Mouse (Mus musculus) hindbrain, postnatal 0 days (tissue): ENCODE measurements at regions not wholly inside any gene's neighbourhood (a gene's known extent, or its start where the extent isn't known, plus 50 kb on each side); places are given as distances from the start of the nearest gene placed in this dataset.
A peak's percentile ranks its signal among the peaks of the same experiment; 100 is the strongest.

ENCODE experiments used
- ATAC-seq: fragments of 200-750 bp; cut with Nextera tagmentation; 2 replicates; pipeline ENCODE4 v1.8.0; 2017; ENCODE audit warnings: mild to moderate bottlenecking, moderate TSS enrichment, moderate library complexity
- DNase-seq: peaks from one replicate; pipeline ENCODE4 v3.0.0-alpha.2; 2015; ENCODE audit warnings: low spot score
- H3K27ac ChIP-seq: fragments of 300-500 bp; sonication (generic); 2 replicates; pipeline ENCODE4 v1.5.1; 2014; ENCODE audit warnings: mild to moderate bottlenecking
- H3K27me3 ChIP-seq: fragments of 300-500 bp; sonication (generic); 2 replicates; pipeline ENCODE4 v1.6.1; 2014; ENCODE audit warnings: low read length, mixed read lengths; ENCODE audit not compliant: insufficient read depth
- H3K36me3 ChIP-seq: fragments of 300-500 bp; sonication (generic); 2 replicates; pipeline ENCODE4 v1.6.1; 2014; ENCODE audit warnings: low read length, mixed read lengths; ENCODE audit not compliant: insufficient read depth
- H3K4me1 ChIP-seq: fragments of 300-500 bp; sonication (generic); 2 replicates; pipeline ENCODE4 v1.6.1; 2014; ENCODE audit warnings: antibody characterized with exemption, low read length, mixed read lengths; ENCODE audit not compliant: insufficient read depth
- H3K4me2 ChIP-seq: fragments of 300-500 bp; sonication (generic); 2 replicates; pipeline ENCODE4 v1.6.1; 2014; ENCODE audit warnings: low read depth, mild to moderate bottlenecking, low read length, moderate library complexity, mixed read lengths
- H3K4me3 ChIP-seq: fragments of 300-500 bp; sonication (generic); 2 replicates; pipeline ENCODE4 v1.5.1; 2014; ENCODE audit warnings: low read length
- H3K9ac ChIP-seq: fragments of 300-500 bp; sonication (generic); replicated peaks from 2 replicates; pipeline ENCODE4 v1.6.1; 2014; ENCODE audit warnings: mild to moderate bottlenecking, low read length, moderate library complexity, mixed read lengths
- H3K9me3 ChIP-seq: fragments of 300-500 bp; sonication (generic); 2 replicates; pipeline ENCODE4 v1.6.1; 2016; ENCODE audit warnings: low read length, mixed read lengths
- CTCF ChIP-seq: IDR thresholded peaks from 2 replicates; pipeline ENCODE4 v1.5.1; 2016; ENCODE audit warnings: antibody characterized with exemption, control low read depth, low read depth
- WGBS: fragments of 180-500 bp; shearing (Covaris S2); extraction: QIAGEN DNeasy Blood & Tissue Kit; methylation state at CpG from one replicate; pipeline ENCODE4 v1.1.7; 2014; 5-methylcytosine and 5-hydroxymethylcytosine counted together

- ATAC-seq (no peak), DNase-seq (no peak)
- TF ChIP-seq CTCF = no peak
- Histone ChIP-seq H3K4me1 (peaks cover 11% of the 10 kb centered on the region), H3K9me3 (no peaks in the 10 kb centered on the region), H3K4me2 (no peak overlapping the region), H3K27me3 (no peaks in the 10 kb centered on the region), H3K36me3 (no peaks in the 10 kb centered on the region), H3K27ac (no peak overlapping the region), H3K9ac (no peak overlapping the region), H3K4me3 (no peak overlapping the region)
- WGBS = 79% methylated on average over 1 of the region's 1 CpGs
Measured at GRCm38 (mm10) chr6:50979764-50980163, 325.5 kb upstream of the Npvf start.

GRCm38 (mm10) chr6:50980311-50980710 is 326.1 kb upstream of the Npvf start:
- no peak for TF ChIP-seq CTCF
- no peaks in the 10 kb centered on the region for H3K9me3 ChIP-seq
- H3K27me3 ChIP-seq = no peaks in the 10 kb centered on the region
- peaks cover 14% of the 10 kb centered on the region for H3K4me1 ChIP-seq
- no peak for ATAC-seq
- H3K4me3 ChIP-seq = no peak overlapping the region
- no peaks in the 10 kb centered on the region for H3K36me3 ChIP-seq
- H3K4me2 ChIP-seq = no peak overlapping the region
- H3K27ac ChIP-seq = no peak overlapping the region
- no peak overlapping the region for H3K9ac ChIP-seq
- WGBS = 85% methylated on average over 4 of the region's 4 CpGs
- no peak for DNase-seq

GRCm38 (mm10) chr6:50981702-50982309 is 327.6 kb upstream of the Npvf start:
- H3K9ac ChIP-seq = no peak overlapping the region
- no peak for TF ChIP-seq CTCF
- DNase-seq = no peak
- H3K4me2 ChIP-seq = no peak overlapping the region
- WGBS = 57% methylated on average over 7 of the region's 7 CpGs
- no peak overlapping the region for H3K4me3 ChIP-seq
- H3K4me1 ChIP-seq = peaks cover 20% of the 10 kb centered on the region
- no peak for ATAC-seq
- H3K27me3 ChIP-seq = no peaks in the 10 kb centered on the region
- H3K36me3 ChIP-seq = no peaks in the 10 kb centered on the region
- no peaks in the 10 kb centered on the region for H3K9me3 ChIP-seq
- no peak overlapping the region for H3K27ac ChIP-seq

GRCm38 (mm10) chr6:50982856-50983255 is 328.6 kb upstream of the Npvf start:
- Histone ChIP-seq H3K27ac (peak overlapping the region; percentile 32; the same call in 1 of the 2 replicates), H3K36me3 (no peaks in the 10 kb centered on the region), H3K27me3 (no peaks in the 10 kb centered on the region), H3K4me1 (peaks cover 20% of the 10 kb centered on the region), H3K9me3 (no peaks in the 10 kb centered on the region), H3K9ac (no peak overlapping the region), H3K4me2 (no peak overlapping the region), H3K4me3 (no peak overlapping the region)
- 71% methylated on average over 4 of the region's 4 CpGs for WGBS
- no peak for TF ChIP-seq CTCF
- ATAC-seq (no peak), DNase-seq (no peak)

GRCm38 (mm10) chr6:50983511-50984099 is 329.4 kb upstream of the Npvf start:
- H3K4me1 ChIP-seq = peaks cover 20% of the 10 kb centered on the region
- H3K9me3 ChIP-seq = no peaks in the 10 kb centered on the region
- no peaks in the 10 kb centered on the region for H3K36me3 ChIP-seq
- no peak overlapping the region for H3K4me2 ChIP-seq
- TF ChIP-seq CTCF = no peak
- DNase-seq = no peak
- H3K27me3 ChIP-seq = no peaks in the 10 kb centered on the region
- no peak overlapping the region for H3K27ac ChIP-seq
- 48% methylated on average over 8 of the region's 8 CpGs for WGBS
- H3K9ac ChIP-seq = no peak overlapping the region
- no peak for ATAC-seq
- H3K4me3 ChIP-seq = no peak overlapping the region

- WGBS = 39% methylated on average over 11 of the region's 11 CpGs
- no peaks in the 10 kb centered on the region for H3K36me3 ChIP-seq
- DNase-seq = peak; percentile 31
- no peak overlapping the region for H3K4me2 ChIP-seq
- peak overlapping the region; percentile 36; the same call in 1 of the 2 replicates for H3K27ac ChIP-seq
- H3K4me1 ChIP-seq = peaks cover 20% of the 10 kb centered on the region
- H3K27me3 ChIP-seq = no peaks in the 10 kb centered on the region
- ATAC-seq = no peak
- H3K9me3 ChIP-seq = no peaks in the 10 kb centered on the region
- no peak for TF ChIP-seq CTCF
- H3K9ac ChIP-seq = no peak overlapping the region
- no peak overlapping the region for H3K4me3 ChIP-seq
Measured at GRCm38 (mm10) chr6:50984157-50984905, 330.1 kb upstream of the Npvf start.
